Mouse (Mus musculus) forebrain, embryonic 10.5 days (tissue): ENCODE results near the gene Bmp6. TPM values are rescaled to one million over a fixed set of nuclear protein-coding genes. Genes with fewer than 3 reads are reported as not detected.

Source experiments
- DNase-seq: peaks from one replicate; pipeline ENCODE4 v3.0.0-alpha.2; 2017; ENCODE audit warnings: low spot score; ENCODE audit errors: extremely low spot score
- H3K27ac ChIP-seq: fragments of 300-500 bp; sonication (generic); 2 replicates; pipeline ENCODE4 v1.5.1; 2016; ENCODE audit warnings: mild to moderate bottlenecking
- H3K27me3 ChIP-seq: fragments of 300-500 bp; sonication (generic); 2 replicates; pipeline ENCODE4 v1.6.1; 2016; ENCODE audit warnings: mild to moderate bottlenecking; ENCODE audit not compliant: poor library complexity, severe bottlenecking
- H3K36me3 ChIP-seq: fragments of 300-500 bp; sonication (generic); replicated peaks from 2 replicates; pipeline ENCODE4 v1.6.1; 2016; ENCODE audit warnings: mild to moderate bottlenecking, moderate library complexity
- H3K4me1 ChIP-seq: fragments of 300-500 bp; sonication (generic); 2 replicates; pipeline ENCODE4 v1.6.1; 2016
- H3K4me3 ChIP-seq: fragments of 300-500 bp; sonication (generic); 2 replicates; pipeline ENCODE4 v1.5.1; 2016; ENCODE audit warnings: mild to moderate bottlenecking, moderate library complexity
- H3K9me3 ChIP-seq: fragments of 300-500 bp; sonication (generic); 2 replicates; pipeline ENCODE4 v1.6.1; 2016; ENCODE audit warnings: mild to moderate bottlenecking, moderate library complexity
- WGBS: fragments of 180-500 bp; shearing (Covaris S2); methylation state at CpG from one replicate; pipeline ENCODE4 v1.1.7; 2016; 5-methylcytosine and 5-hydroxymethylcytosine counted together
- polyA plus RNA-seq: library from polyadenylated mRNA; unstranded; fragments of >200 nt; fragmentation: Nextera tagmentation; extraction: Ambion mirVana; gene quantifications from 2 replicates; pipeline ENCODE4 v1.2.1, GENCODE M21; 2016

Bmp6 gene
- polyA plus RNA-seq, 1 experiment from 2014 or later: 2.5 TPM

GRCm38 (mm10) chr13:38363869-38364268, 19.0 kb downstream of the Bmp6 start:
- 90% methylated on average over 7 of the region's 7 CpGs for WGBS
- Histone ChIP-seq H3K4me3 (no peak overlapping the region), H3K36me3 (no peaks in the 10 kb centered on the region), H3K9me3 (no peaks in the 10 kb centered on the region), H3K4me1 (peaks cover 4% of the 10 kb centered on the region; the same call in 1 of the 2 replicates), H3K27ac (no peak overlapping the region), H3K27me3 (no peaks in the 10 kb centered on the region)
- no peak for DNase-seq

GRCm38 (mm10) chr13:38369624-38370023, 24.7 kb downstream of the Bmp6 start:
- no peaks in the 10 kb centered on the region for H3K27me3 ChIP-seq
- WGBS: 94% methylated on average over 5 of the region's 5 CpGs
- no peaks in the 10 kb centered on the region for H3K4me1 ChIP-seq
- no peak for DNase-seq
- H3K9me3 ChIP-seq: peaks cover 6% of the 10 kb centered on the region; the same call in 1 of the 2 replicates
- no peak overlapping the region for H3K4me3 ChIP-seq
- H3K36me3 ChIP-seq: no peaks in the 10 kb centered on the region
- no peak overlapping the region for H3K27ac ChIP-seq

GRCm38 (mm10) chr13:38376071-38376470, 31.2 kb downstream of the Bmp6 start:
- WGBS: 83% methylated on average over 6 of the region's 6 CpGs

GRCm38 (mm10) chr13:38377355-38377754, 32.4 kb downstream of the Bmp6 start:
- Histone ChIP-seq H3K4me3 (no peak overlapping the region), H3K27me3 (no peaks in the 10 kb centered on the region), H3K9me3 (peaks cover 6% of the 10 kb centered on the region; the same call in 1 of the 2 replicates), H3K27ac (no peak overlapping the region), H3K4me1 (no peaks in the 10 kb centered on the region), H3K36me3 (no peaks in the 10 kb centered on the region)
- DNase-seq: no peak
- WGBS: 90% methylated on average over 9 of the region's 9 CpGs

More at GRCm38 (mm10) chr13:38376071-38376470, 31.2 kb downstream of the Bmp6 start:
- no peak overlapping the region for H3K27ac ChIP-seq
- H3K27me3 ChIP-seq: no peaks in the 10 kb centered on the region
- no peaks in the 10 kb centered on the region for H3K4me1 ChIP-seq
- H3K4me3 ChIP-seq: no peak overlapping the region
- no peaks in the 10 kb centered on the region for H3K36me3 ChIP-seq
- H3K9me3 ChIP-seq: peaks cover 6% of the 10 kb centered on the region; the same call in 1 of the 2 replicates
- DNase-seq: no peak

- no peak for DNase-seq
- no peak overlapping the region for H3K27ac ChIP-seq
- no peaks in the 10 kb centered on the region for H3K9me3 ChIP-seq
- H3K27me3 ChIP-seq: no peaks in the 10 kb centered on the region
- H3K4me1 ChIP-seq: no peaks in the 10 kb centered on the region
- H3K36me3 ChIP-seq: no peaks in the 10 kb centered on the region
- WGBS: 93% methylated on average over 5 of the region's 5 CpGs
- H3K4me3 ChIP-seq: no peak overlapping the region
Observed at GRCm38 (mm10) chr13:38379806-38380205, 34.9 kb downstream of the Bmp6 start.

- WGBS: 96% methylated on average over 3 of the region's 3 CpGs
- no peaks in the 10 kb centered on the region for H3K9me3 ChIP-seq
- no peaks in the 10 kb centered on the region for H3K36me3 ChIP-seq
- no peak overlapping the region for H3K4me3 ChIP-seq
- no peak overlapping the region for H3K27ac ChIP-seq
- no peaks in the 10 kb centered on the region for H3K27me3 ChIP-seq
- H3K4me1 ChIP-seq: no peaks in the 10 kb centered on the region
- DNase-seq: no peak
Observed at GRCm38 (mm10) chr13:38386035-38386559, 41.2 kb downstream of the Bmp6 start.

GRCm38 (mm10) chr13:38387453-38388040, 42.6 kb downstream of the Bmp6 start:
- Histone ChIP-seq H3K27ac (no peak overlapping the region), H3K4me3 (no peak overlapping the region), H3K4me1 (no peaks in the 10 kb centered on the region), H3K36me3 (no peaks in the 10 kb centered on the region), H3K9me3 (no peaks in the 10 kb centered on the region), H3K27me3 (no peaks in the 10 kb centered on the region)
- no peak for DNase-seq
- WGBS: 88% methylated on average over 4 of the region's 4 CpGs

GRCm38 (mm10) chr13:38393444-38393843, 48.5 kb downstream of the Bmp6 start:
- Histone ChIP-seq H3K36me3 (no peaks in the 10 kb centered on the region), H3K27ac (no peak overlapping the region), H3K27me3 (no peaks in the 10 kb centered on the region), H3K4me1 (peaks cover 8% of the 10 kb centered on the region; the same call in 1 of the 2 replicates), H3K4me3 (no peak overlapping the region), H3K9me3 (no peaks in the 10 kb centered on the region)
- WGBS: 94% methylated on average over 5 of the region's 5 CpGs
- DNase-seq: no peak

- Histone ChIP-seq H3K27ac (no peak overlapping the region), H3K36me3 (no peaks in the 10 kb centered on the region), H3K4me3 (no peak overlapping the region), H3K4me1 (peaks cover 8% of the 10 kb centered on the region; the same call in 1 of the 2 replicates), H3K9me3 (no peaks in the 10 kb centered on the region), H3K27me3 (no peaks in the 10 kb centered on the region)
- no peak for DNase-seq
- WGBS: 88% methylated on average over 4 of the region's 4 CpGs
Observed at GRCm38 (mm10) chr13:38395026-38395425, 50.1 kb downstream of the Bmp6 start.

GRCm38 (mm10) chr13:38397007-38397545, 52.2 kb downstream of the Bmp6 start:
- H3K4me3 ChIP-seq: no peak overlapping the region
- WGBS: 79% methylated on average over 7 of the region's 7 CpGs
- H3K9me3 ChIP-seq: no peaks in the 10 kb centered on the region
- peaks cover 11% of the 10 kb centered on the region; the same call in 1 of the 2 replicates for H3K4me1 ChIP-seq
- no peak for DNase-seq
- no peak overlapping the region for H3K27ac ChIP-seq
- H3K27me3 ChIP-seq: no peaks in the 10 kb centered on the region
- H3K36me3 ChIP-seq: no peaks in the 10 kb centered on the region

- no peak overlapping the region for H3K4me3 ChIP-seq
Observed at GRCm38 (mm10) chr13:38398658-38399057, 53.8 kb downstream of the Bmp6 start.

GRCm38 (mm10) chr13:38400662-38401061, 55.8 kb downstream of the Bmp6 start:
- 89% methylated on average over 8 of the region's 8 CpGs for WGBS
- H3K4me3 ChIP-seq: no peak overlapping the region
- H3K4me1 ChIP-seq: peaks cover 11% of the 10 kb centered on the region; the same call in 1 of the 2 replicates
- H3K27ac ChIP-seq: no peak overlapping the region
- no peaks in the 10 kb centered on the region for H3K9me3 ChIP-seq
- DNase-seq: no peak
- H3K36me3 ChIP-seq: no peaks in the 10 kb centered on the region
- H3K27me3 ChIP-seq: no peaks in the 10 kb centered on the region

More at GRCm38 (mm10) chr13:38398658-38399057, 53.8 kb downstream of the Bmp6 start:
- no peak overlapping the region for H3K27ac ChIP-seq
- DNase-seq: no peak
- H3K9me3 ChIP-seq: no peaks in the 10 kb centered on the region
- no peaks in the 10 kb centered on the region for H3K36me3 ChIP-seq
- 76% methylated on average over 6 of the region's 6 CpGs for WGBS
- H3K4me1 ChIP-seq: peaks cover 11% of the 10 kb centered on the region; the same call in 1 of the 2 replicates
- H3K27me3 ChIP-seq: no peaks in the 10 kb centered on the region

- no peak overlapping the region for H3K4me3 ChIP-seq
- peaks cover 27% of the 10 kb centered on the region for H3K4me1 ChIP-seq
- no peak overlapping the region for H3K27ac ChIP-seq
- no peaks in the 10 kb centered on the region for H3K36me3 ChIP-seq
- H3K9me3 ChIP-seq: no peaks in the 10 kb centered on the region
- H3K27me3 ChIP-seq: no peaks in the 10 kb centered on the region
- WGBS: 88% methylated on average over 6 of the region's 6 CpGs
- DNase-seq: no peak
Observed at GRCm38 (mm10) chr13:38407611-38408315, 62.9 kb downstream of the Bmp6 start.
